Mouse (Mus musculus): ENCODE measurements around the gene Lrrc73. TPM values are rescaled to one million over a fixed set of nuclear protein-coding genes. Genes with fewer than 3 reads are reported as not detected.

Gene Lrrc73
- total RNA-seq, 1 experiment from 2014 or later = 1.3 TPM

DNA sequence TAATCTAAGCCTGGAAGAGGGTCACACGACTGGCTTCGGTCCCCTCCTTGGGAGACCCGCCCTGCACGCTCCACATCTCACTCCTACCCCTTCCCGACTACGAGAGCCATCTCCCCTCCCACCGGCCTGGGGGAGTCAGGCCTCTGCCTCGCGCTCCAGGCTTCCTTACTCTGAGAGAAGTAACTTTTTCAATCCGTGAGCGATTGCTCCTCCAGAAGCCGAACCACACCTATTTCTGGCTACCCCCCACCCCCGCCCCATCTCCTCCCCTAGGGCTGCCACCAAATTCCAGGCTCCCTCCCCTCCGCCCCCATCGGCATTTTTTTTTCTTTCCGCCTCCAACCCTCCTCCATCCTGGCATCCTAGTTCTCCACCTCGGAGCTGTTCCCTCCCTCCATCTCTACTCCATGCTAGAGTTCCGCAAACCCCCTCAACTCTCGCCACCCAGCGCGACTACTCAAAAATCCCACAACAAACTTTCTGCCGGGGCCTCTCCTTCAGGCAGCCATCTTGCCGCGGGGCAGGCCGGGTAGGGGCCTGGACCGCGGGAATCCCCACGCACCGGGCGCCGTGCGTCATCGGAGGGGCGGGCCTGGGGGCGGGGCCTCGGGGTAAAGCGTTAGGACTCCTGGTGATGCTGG lies 29.3 kb downstream of the Lrrc73 start, which contains the start of gene Tjap1:
Gene Tjap1 (minus strand): TSS at position 544 of the 641 bp plus-strand sequence.
- peak; percentile 78 for ATAC-seq (ENCODE audit: extremely low read depth, insufficient number of reproducible peaks, low FRiP score, poor library complexity, severe bottlenecking)

GRCm38 (mm10) chr17:46283140-46283539 lies 29.8 kb downstream of the Lrrc73 start:
- ATAC-seq (ENCODE audit: extremely low read depth, insufficient number of reproducible peaks, low FRiP score, poor library complexity, severe bottlenecking) = no peak

DNA sequence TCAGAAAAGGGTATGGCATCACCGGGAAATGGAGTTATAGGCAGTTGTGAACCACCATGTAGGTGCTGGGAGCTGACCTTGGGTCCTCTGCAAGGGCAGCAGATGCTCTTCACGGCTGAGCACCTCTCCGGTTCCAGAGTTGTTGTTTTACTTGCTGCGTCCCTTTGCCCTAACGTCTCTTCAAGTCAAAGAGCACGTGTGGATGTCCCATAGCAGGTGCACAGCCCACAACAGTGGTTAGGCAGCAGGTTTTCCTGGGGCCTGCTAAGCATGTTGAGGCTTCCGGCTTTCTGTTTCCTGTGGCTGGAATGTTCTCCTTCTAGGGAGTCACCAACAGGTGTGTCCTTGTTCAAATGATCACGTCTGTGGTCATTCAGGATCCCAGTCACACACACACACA lies 30.6 kb downstream of the Lrrc73 start:
- no peak for ATAC-seq (ENCODE audit: extremely low read depth, insufficient number of reproducible peaks, low FRiP score, poor library complexity, severe bottlenecking)

- no peak for ATAC-seq (ENCODE audit: extremely low read depth, insufficient number of reproducible peaks, low FRiP score, poor library complexity, severe bottlenecking)
Measured at GRCm38 (mm10) chr17:46284653-46285052, 31.3 kb downstream of the Lrrc73 start.

- no peak for ATAC-seq (ENCODE audit: extremely low read depth, insufficient number of reproducible peaks, low FRiP score, poor library complexity, severe bottlenecking)
Measured at GRCm38 (mm10) chr17:46285407-46285806, 32.1 kb downstream of the Lrrc73 start.

DNA sequence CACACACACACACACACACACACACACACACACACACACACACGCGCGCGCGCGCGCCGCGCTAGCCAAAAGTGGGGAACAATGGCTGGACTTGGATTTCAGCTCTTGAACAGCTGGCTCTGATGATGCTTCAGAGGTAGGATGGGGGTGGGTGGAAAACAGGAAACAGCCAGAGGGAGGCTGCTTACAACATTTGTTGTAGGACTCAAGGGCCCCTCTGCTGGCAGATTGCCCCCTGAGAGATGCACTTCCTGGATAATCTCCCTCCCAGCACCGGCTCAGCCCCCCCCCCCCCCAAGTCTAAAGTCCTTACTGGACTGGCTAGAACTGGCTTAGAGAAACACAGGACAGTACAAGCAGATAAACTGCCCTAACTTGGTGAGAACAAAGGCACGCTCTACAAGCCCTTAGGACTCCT lies 34.4 kb downstream of the Lrrc73 start:
- no peak for ATAC-seq (ENCODE audit: extremely low read depth, insufficient number of reproducible peaks, low FRiP score, poor library complexity, severe bottlenecking)

DNA sequence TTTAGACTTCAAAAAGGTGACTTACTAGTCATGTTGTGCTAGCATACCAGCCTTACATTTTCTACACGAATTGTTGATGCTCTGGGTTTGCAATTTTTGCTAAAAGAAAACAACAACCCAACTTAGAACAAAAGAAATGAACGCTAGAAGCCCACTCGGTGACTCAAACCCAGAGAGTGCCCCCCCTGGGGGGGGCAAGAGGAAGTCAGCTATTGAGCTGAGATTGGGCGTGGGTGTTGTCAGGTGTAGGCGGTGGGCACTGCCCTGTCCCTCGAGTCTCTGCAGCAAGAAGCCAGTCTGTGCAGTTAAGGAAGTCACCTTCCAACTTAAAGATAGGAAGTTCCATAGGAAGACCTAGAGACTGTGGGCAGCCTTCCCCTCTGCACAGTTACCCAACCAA lies 43.3 kb downstream of the Lrrc73 start:
- ATAC-seq (ENCODE audit: extremely low read depth, insufficient number of reproducible peaks, low FRiP score, poor library complexity, severe bottlenecking) = no peak

GRCm38 (mm10) chr17:46297028-46297363 lies 43.7 kb downstream of the Lrrc73 start:
- ATAC-seq (ENCODE audit: extremely low read depth, insufficient number of reproducible peaks, low FRiP score, poor library complexity, severe bottlenecking) = no peak

- no peak for ATAC-seq (ENCODE audit: extremely low read depth, insufficient number of reproducible peaks, low FRiP score, poor library complexity, severe bottlenecking)
Measured at GRCm38 (mm10) chr17:46297364-46298219, 44.3 kb downstream of the Lrrc73 start, which contains the start of gene Dlk2. Gene Dlk2 (plus strand): TSS chr17:46297421.

DNA sequence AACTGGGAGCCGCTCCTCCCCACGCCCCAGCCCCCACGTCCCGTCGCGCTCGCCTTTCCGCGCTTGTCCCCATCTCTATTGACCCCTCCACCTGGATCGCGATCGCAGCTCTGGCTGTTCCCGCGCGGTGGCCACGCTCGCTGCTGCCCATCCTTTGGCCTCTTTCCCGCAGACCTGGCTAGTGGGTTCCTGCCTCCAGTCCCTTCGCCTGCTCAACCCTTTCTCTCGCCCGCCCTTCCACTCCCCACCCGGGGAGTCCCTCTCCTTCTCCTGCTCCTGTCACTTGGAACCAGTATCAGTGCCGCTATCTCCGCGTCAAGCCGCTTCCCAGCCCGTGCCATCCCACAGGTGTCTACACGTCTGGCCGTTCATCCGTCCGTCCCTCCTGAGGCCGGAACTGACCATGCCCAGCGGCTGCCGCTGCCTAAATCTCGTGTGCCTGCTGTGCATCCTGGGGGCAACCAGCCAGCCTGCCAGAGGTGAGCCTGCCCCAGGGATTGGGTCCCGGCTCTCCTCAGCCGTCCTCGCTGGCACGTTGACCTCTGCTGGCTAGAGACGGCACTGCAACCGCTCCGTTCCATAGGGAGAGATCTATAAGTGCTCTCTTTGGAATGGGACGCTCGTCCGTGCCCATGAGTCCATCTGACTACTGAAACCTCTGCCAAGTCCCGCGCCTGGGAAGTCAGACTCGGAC lies 45.0 kb downstream of the Lrrc73 start:
- peak; percentile 71 for ATAC-seq (ENCODE audit: extremely low read depth, insufficient number of reproducible peaks, low FRiP score, poor library complexity, severe bottlenecking)

- ATAC-seq (ENCODE audit: extremely low read depth, insufficient number of reproducible peaks, low FRiP score, poor library complexity, severe bottlenecking) = no peak
Measured at GRCm38 (mm10) chr17:46301892-46302291, 48.6 kb downstream of the Lrrc73 start.

DNA sequence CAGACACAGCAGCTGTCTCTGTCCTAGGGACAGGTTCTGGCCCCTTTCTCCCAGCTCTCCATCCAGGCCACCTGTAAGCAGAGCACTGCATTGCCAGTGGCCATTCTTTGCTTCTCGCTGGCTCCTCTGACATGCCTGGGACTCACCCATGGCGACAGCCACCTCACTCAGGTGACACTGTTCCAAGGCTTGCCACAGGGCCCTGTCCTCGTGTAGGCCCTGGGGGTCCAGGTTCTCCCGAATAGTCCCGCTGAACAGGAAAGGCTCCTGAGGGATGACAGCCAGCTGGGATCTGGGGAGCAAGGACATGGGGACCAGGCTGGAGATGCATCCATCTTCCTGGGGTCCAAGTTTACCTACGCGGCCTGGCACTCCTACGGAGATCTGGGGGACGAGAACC lies 50.9 kb downstream of the Lrrc73 start:
- ATAC-seq (ENCODE audit: extremely low read depth, insufficient number of reproducible peaks, low FRiP score, poor library complexity, severe bottlenecking) = no peak

Other genes starting within 250 kb of the Lrrc73 start
- gene Vegfa, start 221.2 kb upstream of the Lrrc73 start, total RNA-seq (2017) = 19.5 and 23.0 TPM in 2 replicates
- 20.1 and 23.6 TPM in 2 replicates for gene Mrps18a, start 142.5 kb upstream of the Lrrc73 start, total RNA-seq (2017)
- gene Rsph9, start 109.3 kb upstream of the Lrrc73 start, total RNA-seq (2017) = not detected in 2 replicates
- 7.1 and 10.6 TPM in 2 replicates for gene Mad2l1bp, start 100.0 kb upstream of the Lrrc73 start, total RNA-seq (2017)
- gene Gtpbp2, start 92.5 kb upstream of the Lrrc73 start, total RNA-seq (2017) = 181 and 188 TPM in 2 replicates
- gene Polh, start 50.9 kb upstream of the Lrrc73 start, total RNA-seq (2017) = 13.2 and 14.4 TPM in 2 replicates
- 30.9 and 37.5 TPM in 2 replicates for gene Xpo5, start 50.7 kb upstream of the Lrrc73 start, total RNA-seq (2017)
- gene Polr1c, start 5.5 kb upstream of the Lrrc73 start, total RNA-seq (2017) = 23.3 and 25.4 TPM in 2 replicates
- gene Yipf3, start 5.5 kb upstream of the Lrrc73 start, total RNA-seq (2017) = 59.1 and 61.4 TPM in 2 replicates
- gene Tjap1, start 29.5 kb downstream of the Lrrc73 start, total RNA-seq (2017) = 17.2 and 17.8 TPM in 2 replicates
- not detected in 2 replicates for gene Dlk2, start 43.9 kb downstream of the Lrrc73 start, total RNA-seq (2017)
- gene Abcc10, start 74.8 kb downstream of the Lrrc73 start, total RNA-seq (2017) = 3.1 and 3.4 TPM in 2 replicates
- 216 and 260 TPM in 2 replicates for gene Zfp318, start 130.2 kb downstream of the Lrrc73 start, total RNA-seq (2017)
- 2.3 and 4.3 TPM in 2 replicates for gene Crip3, start 175.4 kb downstream of the Lrrc73 start, total RNA-seq (2017)
- gene Slc22a7, start 184.9 kb downstream of the Lrrc73 start, total RNA-seq (2017) = not detected in 2 replicates
- 2.2 and 2.3 TPM in 2 replicates for gene Ttbk1, start 234.1 kb downstream of the Lrrc73 start, total RNA-seq (2017)
- not detected in 2 replicates for gene Dnph1, start 243.2 kb downstream of the Lrrc73 start, total RNA-seq (2017)

Measured in neutrophil, adult 5-6 weeks (primary cell).